Mouse (Mus musculus) liver, postnatal 0 days (tissue): ENCODE data around the gene Notch4.

Experiments
- CTCF ChIP-seq: sonication (generic); IDR thresholded peaks from 2 replicates; pipeline ENCODE4 v1.5.1; 2016; ENCODE audit warnings: antibody characterized with exemption, low read depth
- EP300 ChIP-seq: IDR thresholded peaks from 2 replicates; pipeline ENCODE4 v1.6.1; 2016; ENCODE audit warnings: antibody characterized with exemption, low read depth, mild to moderate bottlenecking

- TF ChIP-seq CTCF = no peak
- no peak for TF ChIP-seq EP300
Observed at GRCm38 (mm10) chr17:34560438-34560837, 3.6 kb upstream of the Notch4 start.
